Mouse (Mus musculus): ENCODE results near the gene Col9a3. TPM values are rescaled to one million over a fixed set of nuclear protein-coding genes. Genes with fewer than 3 reads are reported as not detected.
A peak's percentile ranks its signal among the peaks of the same experiment; 100 is the strongest.

The Col9a3 gene
- polyA plus RNA-seq, 2 experiments: 0.80 to 1.2 TPM

DNA sequence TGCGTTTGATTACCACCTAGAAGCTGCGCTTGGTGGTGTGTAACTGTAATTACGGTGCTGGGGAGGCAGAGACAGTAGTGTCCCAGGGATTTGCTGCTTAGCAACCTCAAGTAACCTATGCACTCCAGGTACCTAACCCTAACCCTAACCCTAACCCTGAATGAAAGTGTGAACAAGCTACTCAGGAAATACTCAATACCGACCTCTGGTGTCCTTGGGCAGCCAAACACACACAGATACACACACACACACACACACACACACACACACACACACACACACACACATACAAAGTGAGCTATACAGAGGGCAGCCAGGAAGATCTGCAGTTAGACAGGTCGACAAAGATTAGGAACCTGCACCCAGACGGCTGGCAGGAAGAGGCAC, 8.9 kb upstream of the Col9a3 start:
- Histone ChIP-seq H3K9me3 (ENCODE audit: control insufficient read depth, low read length) (no peaks in the 10 kb centered on the region), H3K9ac (replicated peaks) (peak overlapping the region; percentile 95), H3K27me3 (ENCODE audit: control insufficient read depth, insufficient read depth, low read length) (no peaks in the 10 kb centered on the region), H3K27ac (no peak overlapping the region), H3K4me3 (ENCODE audit: insufficient read depth in 1 of 2, low read depth in 2 of 2, low read length in 2 of 2) (peak overlapping the region; percentile 89 to 99), H3K36me3 (replicated peaks; ENCODE audit: control insufficient read depth, insufficient read depth, low read depth) (peaks cover 8% of the 10 kb centered on the region), H3K4me1 (replicated peaks; ENCODE audit: control insufficient read depth in 2 of 2, insufficient read depth in 2 of 2, low read length in 1 of 2) (peaks cover 0 to 8% of the 10 kb centered on the region in 2 experiments; a peak in 2 of 4 replicates), H3K4me2 (ENCODE audit: low read depth) (peak overlapping the region; percentile 87)
- no peak for DNase-seq (ENCODE audit: low read depth in 3 of 3, low spot score in 3 of 3)
- 42% methylated on average over 6 of the region's 6 CpGs for WGBS (ENCODE audit: insufficient replicate concordance)
- peak; percentile 9; the same call in 1 of the 2 replicates for ATAC-seq (ENCODE audit: insufficient read depth)
- TF ChIP-seq EP300 (IDR thresholded peaks at IDR 0.05; ENCODE audit: low read depth) (no peak), CTCF (IDR thresholded peaks at IDR 0.05; ENCODE audit: low read depth) (peak; percentile 33)

GRCm38 (mm10) chr2:180589123-180589831, 8.3 kb upstream of the Col9a3 start, which contains the start of gene Ogfr:
Ogfr (plus strand) TSS chr2:180589245.
- H3K9ac ChIP-seq (replicated peaks): peak within 1 kb of the TSS; percentile 95
- TF ChIP-seq EP300 (IDR thresholded peaks at IDR 0.05; ENCODE audit: low read depth) (no peak), CTCF (IDR thresholded peaks at IDR 0.05; ENCODE audit: low read depth) (peak; percentile 49)
- H3K9me3 ChIP-seq (ENCODE audit: control insufficient read depth, low read length): no peaks in the 10 kb centered on the region
- peaks cover 0 to 6% of the 10 kb centered on the region in 2 experiments; a peak in 2 of 4 replicates for H3K4me1 ChIP-seq (replicated peaks; ENCODE audit: control insufficient read depth in 2 of 2, insufficient read depth in 2 of 2, low read length in 1 of 2)
- H3K27ac ChIP-seq: peak within 1 kb of the TSS; percentile 55
- whole genome bisulfite sequencing (ENCODE audit: insufficient replicate concordance): under 1% methylated on average over 65 of the region's 67 CpGs
- H3K27me3 ChIP-seq (ENCODE audit: control insufficient read depth, insufficient read depth, low read length): no peaks in the 10 kb centered on the region
- DNase-seq (ENCODE audit: low read depth in 3 of 3, low spot score in 3 of 3): peak; percentile 54 to 63 (median 59)
- H3K36me3 ChIP-seq (replicated peaks; ENCODE audit: control insufficient read depth, insufficient read depth, low read depth): peaks cover 10% of the 10 kb centered on the region
- ATAC-seq (ENCODE audit: insufficient read depth): peak; percentile 87
- H3K4me2 ChIP-seq (ENCODE audit: low read depth): peak within 1 kb of the TSS; percentile 87
- peak within 1 kb of the TSS; percentile 89 to 99 for H3K4me3 ChIP-seq (ENCODE audit: insufficient read depth in 1 of 2, low read depth in 2 of 2, low read length in 2 of 2)

GRCm38 (mm10) chr2:180598157-180598705, 641 bp downstream of the Col9a3 start:
- H3K27me3 ChIP-seq (ENCODE audit: control insufficient read depth, insufficient read depth, low read length): peaks cover 12% of the 10 kb centered on the region
- DNase-seq (ENCODE audit: low read depth in 3 of 3, low spot score in 3 of 3): no peak
- no peak overlapping the region for H3K27ac ChIP-seq
- H3K36me3 ChIP-seq (replicated peaks; ENCODE audit: control insufficient read depth, insufficient read depth, low read depth): peaks cover 3% of the 10 kb centered on the region
- TF ChIP-seq CTCF (IDR thresholded peaks at IDR 0.05; ENCODE audit: low read depth) (no peak), EP300 (IDR thresholded peaks at IDR 0.05; ENCODE audit: low read depth) (no peak)
- H3K9ac ChIP-seq (replicated peaks): no peak overlapping the region
- WGBS (ENCODE audit: insufficient replicate concordance): 6% methylated on average over 40 of the region's 41 CpGs
- no peak overlapping the region for H3K4me2 ChIP-seq (ENCODE audit: low read depth)
- H3K9me3 ChIP-seq (ENCODE audit: control insufficient read depth, low read length): no peaks in the 10 kb centered on the region
- no peak overlapping the region for H3K4me3 ChIP-seq (ENCODE audit: insufficient read depth in 1 of 2, low read depth in 2 of 2, low read length in 2 of 2)
- no peak for ATAC-seq (ENCODE audit: insufficient read depth)
- H3K4me1 ChIP-seq (replicated peaks; ENCODE audit: control insufficient read depth in 2 of 2, insufficient read depth in 2 of 2, low read length in 1 of 2): no peaks in the 10 kb centered on the region

- DNase-seq (ENCODE audit: low read depth in 3 of 3, low spot score in 3 of 3): no peak
These were observed 3.0 kb downstream of the Col9a3 start for GRCm38 (mm10) chr2:180600569-180601021.

DNA sequence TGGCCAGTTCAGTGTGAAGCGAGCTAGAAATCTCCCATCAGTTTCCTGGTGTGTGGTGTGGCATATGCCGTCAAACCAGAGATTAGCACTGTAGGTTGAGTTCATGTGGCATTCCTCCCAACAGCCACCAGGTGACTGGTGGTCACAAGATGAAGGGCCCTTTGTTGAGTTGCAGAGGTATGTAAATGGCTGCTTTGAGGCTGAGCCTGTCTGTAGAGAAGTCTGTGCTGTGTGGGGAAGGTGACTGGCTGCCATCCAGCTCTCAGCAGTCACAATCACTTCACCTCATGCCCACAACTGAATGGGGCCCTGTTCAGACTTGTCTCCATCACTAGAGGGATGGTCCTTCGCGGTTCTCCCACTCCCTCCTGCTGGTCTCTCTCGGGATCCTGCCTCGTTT, 7.2 kb downstream of the Col9a3 start:
- no peak overlapping the region for H3K27ac ChIP-seq
- no peaks in the 10 kb centered on the region for H3K9me3 ChIP-seq (ENCODE audit: control insufficient read depth, low read length)
- ATAC-seq (ENCODE audit: insufficient read depth) (no peak), DNase-seq (ENCODE audit: low read depth in 3 of 3, low spot score in 3 of 3) (no peak)
- H3K9ac ChIP-seq (replicated peaks): no peak overlapping the region
- H3K4me2 ChIP-seq (ENCODE audit: low read depth): no peak overlapping the region
- H3K27me3 ChIP-seq (ENCODE audit: control insufficient read depth, insufficient read depth, low read length): no peaks in the 10 kb centered on the region
- no peak overlapping the region for H3K4me3 ChIP-seq (ENCODE audit: insufficient read depth in 1 of 2, low read depth in 2 of 2, low read length in 2 of 2)
- H3K36me3 ChIP-seq (replicated peaks; ENCODE audit: control insufficient read depth, insufficient read depth, low read depth): no peaks in the 10 kb centered on the region
- TF ChIP-seq CTCF (IDR thresholded peaks at IDR 0.05; ENCODE audit: low read depth): no peak
- TF ChIP-seq EP300 (IDR thresholded peaks at IDR 0.05; ENCODE audit: low read depth): no peak
- 51% methylated on average over 6 of the region's 6 CpGs for WGBS (ENCODE audit: insufficient replicate concordance)
- H3K4me1 ChIP-seq (replicated peaks; ENCODE audit: control insufficient read depth in 2 of 2, insufficient read depth in 2 of 2, low read length in 1 of 2): peaks cover 0 to 4% of the 10 kb centered on the region in 2 experiments; a peak in 2 of 4 replicates

More at GRCm38 (mm10) chr2:180600569-180601021, 3.0 kb downstream of the Col9a3 start:
- Histone ChIP-seq H3K4me3 (ENCODE audit: insufficient read depth in 1 of 2, low read depth in 2 of 2, low read length in 2 of 2) (no peak overlapping the region), H3K36me3 (replicated peaks; ENCODE audit: control insufficient read depth, insufficient read depth, low read depth) (no peaks in the 10 kb centered on the region), H3K27ac (no peak overlapping the region), H3K9ac (replicated peaks) (no peak overlapping the region), H3K27me3 (ENCODE audit: control insufficient read depth, insufficient read depth, low read length) (peaks cover 12% of the 10 kb centered on the region), H3K4me2 (ENCODE audit: low read depth) (no peak overlapping the region), H3K9me3 (ENCODE audit: control insufficient read depth, low read length) (no peaks in the 10 kb centered on the region), H3K4me1 (replicated peaks; ENCODE audit: control insufficient read depth in 2 of 2, insufficient read depth in 2 of 2, low read length in 1 of 2) (no peaks in the 10 kb centered on the region)
- TF ChIP-seq CTCF (IDR thresholded peaks at IDR 0.05; ENCODE audit: low read depth) (no peak), EP300 (IDR thresholded peaks at IDR 0.05; ENCODE audit: low read depth) (no peak)
- ATAC-seq (ENCODE audit: insufficient read depth): no peak
- 28% methylated on average over 9 of the region's 9 CpGs for WGBS (ENCODE audit: insufficient replicate concordance)
